Mouse (Mus musculus) embryo, embryonic 9.5 days (tissue): Measurements from ENCODE around the gene Cfap57.

ENCODE experiments used
- DNase-seq: peaks from one replicate; pipeline ENCODE4 v3.0.0-alpha.2; 2017; ENCODE audit errors: extremely low spot score

Cfap57 gene

GRCm38 (mm10) chr4:118620279-118620966, at the start of gene Cfap57, which contains the start of gene Ebna1bp2:
Gene Cfap57 (minus strand): TSS chr4:118620777.
Gene Ebna1bp2 (plus strand): TSS chr4:118620799.
- peak; percentile 91 for DNase-seq

- no peak for DNase-seq
These were observed 38.1 kb upstream of the Cfap57 start, which contains the start of gene Olfr62 for GRCm38 (mm10) chr4:118658652-118659051. Gene Olfr62 (plus strand): TSS chr4:118658952.

GRCm38 (mm10) chr4:118645234-118645633, 24.7 kb upstream of the Cfap57 start:
- peak; percentile 69 for DNase-seq

GRCm38 (mm10) chr4:118642346-118643190, 22.0 kb upstream of the Cfap57 start:
- no peak for DNase-seq

- DNase-seq, result no peak
These were observed 9.7 kb upstream of the Cfap57 start for GRCm38 (mm10) chr4:118630261-118630660.

- no peak for DNase-seq
These were observed 1.2 kb upstream of the Cfap57 start for GRCm38 (mm10) chr4:118621781-118622180.

GRCm38 (mm10) chr4:118620967-118621320, 367 bp upstream of the Cfap57 start:
- DNase-seq, result no peak

GRCm38 (mm10) chr4:118615412-118615811, 5.2 kb downstream of the Cfap57 start:
- DNase-seq, result no peak

- peak; percentile 34 for DNase-seq
These were observed 8.0 kb downstream of the Cfap57 start for GRCm38 (mm10) chr4:118612619-118613018.

- DNase-seq, result no peak
These were observed 10.7 kb downstream of the Cfap57 start for GRCm38 (mm10) chr4:118609836-118610235.

- DNase-seq, result no peak
These were observed 16.5 kb downstream of the Cfap57 start for GRCm38 (mm10) chr4:118604065-118604464.

- DNase-seq, result peak; percentile 14
These were observed 30.8 kb downstream of the Cfap57 start for GRCm38 (mm10) chr4:118589733-118590130.

- no peak for DNase-seq
These were observed 31.4 kb downstream of the Cfap57 start for GRCm38 (mm10) chr4:118589053-118589732.

- DNase-seq, result no peak
These were observed 37.9 kb downstream of the Cfap57 start for GRCm38 (mm10) chr4:118582629-118583028.

- no peak for DNase-seq
These were observed 39.1 kb downstream of the Cfap57 start for GRCm38 (mm10) chr4:118581508-118581907.

- DNase-seq, result peak; percentile 31
These were observed 41.3 kb downstream of the Cfap57 start for GRCm38 (mm10) chr4:118579313-118579712.

GRCm38 (mm10) chr4:118576097-118576496, 44.5 kb downstream of the Cfap57 start:
- DNase-seq, result peak; percentile 86

- DNase-seq, result no peak
These were observed 49.1 kb downstream of the Cfap57 start for GRCm38 (mm10) chr4:118571441-118571840.

- DNase-seq, result no peak
These were observed 51.3 kb downstream of the Cfap57 start for GRCm38 (mm10) chr4:118569320-118569719.

- DNase-seq, result no peak
These were observed 51.9 kb downstream of the Cfap57 start for GRCm38 (mm10) chr4:118568709-118569108.

- peak; percentile 69 for DNase-seq
These were observed 54.4 kb downstream of the Cfap57 start for GRCm38 (mm10) chr4:118566161-118566676.

- DNase-seq, result no peak
These were observed 55.7 kb downstream of the Cfap57 start for GRCm38 (mm10) chr4:118564926-118565279.
